Mouse (Mus musculus) left cerebral cortex, adult 18-20 months (tissue): Measurements from ENCODE around the gene Ssbp2. TPM values are rescaled to one million over a fixed set of nuclear protein-coding genes. Genes with fewer than 3 reads are reported as not detected.

Experiments
- DNase-seq, 2 experiments: peaks; one replicate each; pipeline ENCODE4 v3.0.0; 2021 to 2022; ENCODE audit warnings: low spot score in 2 of 2, mixed read lengths in 1 of 2
- long read RNA-seq, 2 experiments: library from polyadenylated mRNA; stranded (forward); transcript quantifications; one replicate each; pipeline ENCODE4 v2.0.0; 2021
- total RNA-seq, 2 experiments: library from RNA; stranded (reverse); gene quantifications; 2 replicates each; pipeline ENCODE4 v1.2.3; 2021

Gene Ssbp2
- total RNA-seq = 100 to 1,000 TPM; 147 to 148 TPM
- long read RNA-seq, experiment 1, transcript Ssbp2-202 (16 exons, 1,633 nt) = minor isoform, 17 of 104 reads
- long read RNA-seq, experiment 1, transcript Ssbp2-201 (17 exons, 3,957 nt) = major isoform, 22 of 104 reads
- long read RNA-seq, experiment 1, partial matches to known transcripts = 5 of 104 reads
- long read RNA-seq, experiment 1, other reads (novel, unspliced or antisense) = 55 of 104 reads
- long read RNA-seq, experiment 2, transcript Ssbp2-201 (17 exons, 3,957 nt) = major isoform, 17 of 72 reads
- long read RNA-seq, experiment 2, transcript Ssbp2-202 (16 exons, 1,633 nt) = minor isoform, 5 of 72 reads
- long read RNA-seq, experiment 2, partial matches to known transcripts = 7 of 72 reads
- long read RNA-seq, experiment 2, other reads (novel, unspliced or antisense) = 43 of 72 reads

DNA sequence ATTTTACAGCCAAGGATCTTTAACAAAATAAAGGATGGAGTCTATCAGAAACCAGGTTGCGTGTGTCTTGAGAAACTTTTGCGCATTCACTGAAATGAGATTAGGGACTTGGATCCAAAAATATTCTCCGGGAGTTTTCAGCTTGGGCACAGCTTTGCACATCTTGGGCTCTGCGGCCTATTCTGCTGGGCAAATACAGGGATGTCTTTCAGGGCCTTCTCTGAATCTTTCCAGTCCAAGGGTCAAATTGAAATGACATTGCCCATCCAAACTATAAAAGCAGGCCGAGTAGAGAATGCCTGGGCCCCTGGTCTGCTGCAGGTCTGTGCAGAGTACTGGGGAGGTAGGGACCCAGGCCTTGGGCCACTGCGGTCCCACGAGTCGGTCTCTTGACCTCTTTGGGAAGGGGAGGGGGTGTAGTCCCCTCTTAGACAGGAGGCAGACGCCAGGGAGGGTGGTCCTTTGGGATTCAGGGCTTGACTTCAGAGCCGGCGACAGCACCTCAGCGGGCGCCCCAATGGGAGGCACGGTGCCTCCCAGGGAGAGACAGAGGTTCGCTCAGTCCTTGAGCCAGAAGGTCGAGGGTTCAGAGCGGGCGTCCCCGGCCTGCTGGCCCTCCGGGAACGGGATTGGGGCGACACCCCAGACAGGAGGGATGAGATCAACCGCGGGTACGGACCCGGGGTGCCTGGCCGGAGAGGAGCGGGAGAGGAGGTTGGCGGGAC, at the start of gene Ssbp2:
Gene Ssbp2 (plus strand): TSS at position 388 of the 725 bp plus-strand sequence.
- no peak for DNase-seq

GRCm38 (mm10) chr13:91413752-91414503, 46.2 kb upstream of the Ssbp2 start:
- no peak for DNase-seq

DNA sequence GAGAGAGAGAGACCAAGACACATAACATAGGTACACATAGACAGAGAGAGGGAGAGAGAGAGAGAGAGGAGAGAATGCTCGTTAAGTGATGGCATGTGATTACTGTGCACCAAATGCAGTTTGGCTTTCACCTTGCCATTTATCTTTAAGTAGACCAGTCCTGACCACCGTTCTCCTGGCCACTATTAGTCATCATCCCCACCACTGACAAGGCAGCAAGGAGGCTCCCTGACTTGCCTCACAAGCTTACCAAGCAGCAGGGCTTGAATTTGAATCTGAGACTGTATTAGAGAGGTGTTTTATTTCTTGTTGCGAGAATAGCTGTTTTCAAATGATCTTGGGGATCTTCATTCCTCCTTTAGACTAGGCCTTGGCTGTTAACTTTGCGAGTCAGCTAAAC, 44.2 kb upstream of the Ssbp2 start:
- DNase-seq = no peak

DNA sequence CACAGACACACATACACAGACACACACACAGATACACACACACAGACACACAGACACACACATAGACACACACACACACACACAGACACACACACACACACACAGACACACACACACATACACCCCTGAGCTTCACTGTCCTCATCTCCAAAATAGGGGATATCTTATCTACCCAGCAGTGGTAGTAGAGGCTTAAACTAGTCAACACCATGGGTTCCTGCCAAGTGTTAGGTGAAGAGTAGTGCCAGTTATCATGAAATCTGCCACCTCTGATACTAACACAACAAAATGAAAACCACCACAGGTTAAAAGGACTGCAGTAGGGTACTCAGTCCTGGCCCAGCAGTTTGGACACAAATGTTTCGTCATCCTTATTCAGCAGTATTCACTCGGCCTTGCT, 43.4 kb upstream of the Ssbp2 start:
- no peak for DNase-seq

DNA sequence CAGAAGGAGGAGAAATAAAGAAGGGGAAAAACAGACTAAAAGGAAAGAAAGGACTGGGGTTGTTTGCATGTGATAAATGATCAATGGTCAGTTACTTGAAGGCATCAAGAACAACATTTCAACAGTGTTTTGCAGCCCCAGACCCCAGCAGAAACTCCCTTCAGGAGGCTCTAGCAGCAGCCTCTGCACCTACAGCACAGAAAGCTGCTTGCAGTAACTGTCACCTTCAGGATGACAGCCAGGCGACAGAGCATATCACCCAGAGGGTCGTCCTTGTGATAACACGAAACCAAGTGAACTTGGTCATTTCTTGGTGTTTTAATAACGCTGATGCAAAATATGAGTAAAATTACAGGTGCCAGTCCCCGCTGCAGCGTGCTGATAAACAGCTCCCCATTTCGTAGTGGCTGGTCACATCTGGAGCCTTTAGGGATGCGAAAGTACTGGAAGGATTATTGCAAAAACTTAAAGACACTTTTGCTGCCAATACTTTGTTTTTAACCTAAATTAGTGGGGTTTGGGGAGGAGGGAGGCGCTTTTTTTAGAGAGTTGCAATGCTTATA, 38.6 kb upstream of the Ssbp2 start:
- peak; percentile 17 to 25 for DNase-seq

GRCm38 (mm10) chr13:91430867-91431266, 29.2 kb upstream of the Ssbp2 start:
- DNase-seq = no peak

- peak in 1 of 2 experiments; percentile 31 for DNase-seq
Observed at GRCm38 (mm10) chr13:91431392-91432355, 28.4 kb upstream of the Ssbp2 start.

DNA sequence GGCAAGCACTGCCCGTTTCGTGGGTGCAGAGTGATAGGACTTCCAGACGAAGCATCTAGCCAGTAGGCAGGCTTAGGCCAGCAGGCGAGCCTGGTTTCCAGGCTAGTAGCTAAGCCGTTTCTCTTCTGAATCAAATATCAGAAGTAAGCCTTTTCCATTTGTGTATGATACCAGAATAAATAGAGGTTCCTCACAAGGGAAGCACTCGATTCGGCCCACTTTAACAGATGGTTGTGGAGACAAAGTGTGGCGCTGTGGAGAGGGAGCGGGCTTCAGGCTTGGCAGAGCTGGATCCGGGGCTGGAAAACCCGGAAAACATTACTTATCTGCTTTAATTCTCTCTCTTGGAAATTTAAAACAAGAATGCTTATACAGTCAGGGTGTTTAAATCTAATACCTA, 27.1 kb upstream of the Ssbp2 start:
- peak; percentile 38 to 49 for DNase-seq

DNA sequence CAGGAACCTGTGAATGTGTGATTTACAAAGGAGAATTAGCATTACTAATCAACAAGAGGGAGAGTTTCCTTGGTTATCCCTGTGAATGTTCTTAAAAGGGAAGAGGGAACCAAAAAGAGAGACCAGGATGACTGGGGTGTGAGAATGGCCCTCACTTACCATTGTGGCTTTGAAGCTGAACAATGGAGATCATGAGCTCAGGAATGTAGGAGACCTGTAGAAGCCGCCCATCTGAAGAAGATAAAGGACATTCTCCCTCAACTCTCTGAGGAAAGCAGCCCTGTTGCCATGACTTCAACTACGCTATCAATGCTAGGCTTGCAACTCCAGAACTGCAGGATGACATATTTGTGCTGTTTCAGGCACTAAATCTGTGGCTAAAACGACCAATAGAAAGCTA, 22.2 kb upstream of the Ssbp2 start:
- no peak for DNase-seq

DNA sequence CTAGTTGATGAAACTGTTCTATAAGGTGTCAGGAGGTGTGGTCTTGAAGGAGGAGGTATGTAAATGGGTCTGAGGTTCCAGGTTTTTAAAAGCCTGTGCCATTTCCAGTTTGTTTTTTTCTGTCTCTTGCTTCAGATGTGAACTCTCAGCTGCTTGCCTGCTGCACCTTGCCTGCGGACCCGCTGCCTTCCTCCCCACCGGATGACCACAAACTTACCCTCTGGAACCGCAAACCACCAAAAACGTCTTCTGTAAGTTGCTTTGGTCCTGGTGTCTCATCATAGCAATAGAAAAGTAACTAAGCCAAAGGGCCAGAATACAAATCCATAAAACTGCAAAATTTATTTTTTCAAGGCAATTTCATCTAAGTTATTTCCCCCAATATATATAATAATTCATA, 18.6 kb upstream of the Ssbp2 start:
- DNase-seq = no peak

DNA sequence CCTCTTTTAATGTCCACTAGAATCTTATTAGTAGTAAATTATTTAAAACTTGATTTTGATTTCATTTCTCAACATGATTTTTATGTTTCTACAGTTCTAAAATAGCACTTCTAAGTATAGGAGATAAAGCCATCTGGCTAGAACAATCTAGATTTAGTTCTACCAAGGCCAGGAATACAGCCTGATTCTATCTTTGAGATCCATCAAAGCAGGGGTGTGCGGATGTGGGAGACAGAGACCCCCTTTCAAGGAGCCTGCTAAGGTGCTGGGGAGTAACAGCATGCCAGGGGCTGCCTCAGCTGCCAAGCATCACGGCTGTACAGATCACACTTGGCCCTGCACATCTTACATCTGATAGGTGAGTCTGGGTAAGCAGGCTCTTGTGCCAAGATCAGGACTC, 13.4 kb upstream of the Ssbp2 start:
- peak in 1 of 2 experiments; percentile 11 for DNase-seq

DNA sequence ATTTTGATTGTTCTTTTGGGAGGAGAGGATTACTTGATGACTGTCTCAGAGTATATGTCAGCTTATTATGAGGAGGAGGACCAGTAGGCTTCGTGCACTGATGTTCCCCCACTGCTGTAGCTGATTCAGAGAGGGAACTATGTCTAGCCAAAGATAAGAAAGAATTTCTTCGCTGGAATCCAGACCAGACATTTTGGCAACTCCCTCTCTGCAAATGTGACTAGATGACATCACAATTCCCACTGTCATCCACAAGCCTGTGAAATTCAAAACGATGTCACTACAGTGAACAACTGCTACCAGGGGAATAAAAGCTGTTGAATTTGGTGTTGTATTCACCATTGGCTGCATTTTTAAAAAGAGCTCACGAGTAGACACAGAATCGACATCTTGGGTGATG, 11.1 kb upstream of the Ssbp2 start:
- no peak for DNase-seq

DNA sequence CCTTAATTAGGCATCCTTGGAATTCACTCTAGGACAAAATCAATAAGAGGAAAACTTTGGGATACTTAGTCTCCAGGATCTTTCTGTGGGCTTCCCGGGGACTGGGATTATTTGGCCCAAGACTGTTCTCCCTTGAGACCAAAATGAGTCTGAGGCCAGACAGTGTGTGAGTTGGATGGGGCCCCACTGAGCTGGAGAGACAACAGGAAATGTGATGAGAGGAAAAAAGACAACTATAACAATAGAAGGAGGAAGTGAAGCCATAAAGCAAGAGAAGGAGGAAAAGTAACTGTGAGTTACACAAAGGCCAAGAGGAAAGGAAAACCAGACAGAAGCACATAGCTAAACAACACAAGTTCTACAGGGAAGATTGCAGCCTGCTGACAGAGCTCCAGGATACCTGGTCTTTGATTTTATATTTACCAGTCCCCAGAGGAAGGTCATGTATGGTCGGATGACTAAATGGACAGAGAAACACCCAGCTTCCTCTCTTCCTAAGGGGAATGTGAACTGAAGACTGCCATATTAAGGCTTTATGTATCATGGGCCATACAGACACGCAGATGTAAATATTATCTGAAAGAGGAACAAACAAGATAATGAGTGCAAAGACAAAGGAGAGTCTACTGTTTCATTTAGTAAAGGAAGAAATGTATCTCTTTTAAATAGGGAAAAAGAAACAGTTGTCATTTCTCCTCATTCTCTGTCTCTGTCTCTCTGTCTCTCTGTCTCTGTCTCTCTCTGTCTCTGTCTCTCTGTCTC, 8.5 kb upstream of the Ssbp2 start:
- no peak for DNase-seq

DNA sequence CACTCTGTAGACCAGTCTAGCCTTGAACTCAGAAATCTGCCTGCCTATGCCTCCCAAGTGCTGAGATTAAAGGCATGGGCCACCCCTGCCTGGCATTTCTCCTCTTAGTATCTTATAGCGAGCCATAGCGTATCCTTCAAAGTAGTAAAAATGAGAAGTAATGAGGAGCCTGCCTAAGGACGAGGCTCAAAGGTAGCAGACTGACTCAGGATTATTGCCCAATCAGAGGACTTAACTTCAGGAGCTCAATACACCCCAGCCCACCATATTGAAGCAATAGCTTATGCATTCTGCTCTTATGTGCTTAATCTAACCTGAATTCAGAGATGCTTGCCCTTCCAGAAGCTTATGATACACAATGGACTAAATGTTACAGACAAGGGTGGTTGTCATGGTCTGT, 7.8 kb upstream of the Ssbp2 start:
- no peak for DNase-seq

- no peak for DNase-seq
Observed at GRCm38 (mm10) chr13:91453236-91453635, 6.8 kb upstream of the Ssbp2 start.

DNA sequence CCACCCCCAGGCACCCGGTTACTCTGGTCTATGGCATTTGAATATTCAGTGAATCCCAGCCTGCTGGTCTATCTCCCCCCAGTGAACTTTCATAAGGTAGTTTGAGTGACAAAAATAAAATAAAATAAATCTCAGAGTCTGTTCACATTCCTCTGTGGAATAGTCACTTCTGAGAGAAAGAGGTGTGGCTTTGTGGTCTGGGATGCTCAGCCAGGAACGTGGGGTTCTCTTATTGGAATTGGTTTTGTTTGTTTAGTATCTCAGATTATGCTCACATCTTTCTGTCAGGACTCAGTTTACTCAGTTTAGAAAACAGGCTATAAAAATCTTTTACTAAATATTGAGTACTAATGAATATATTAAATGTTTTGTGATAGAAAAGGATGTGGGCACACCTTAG, 4.0 kb upstream of the Ssbp2 start:
- no peak for DNase-seq

DNA sequence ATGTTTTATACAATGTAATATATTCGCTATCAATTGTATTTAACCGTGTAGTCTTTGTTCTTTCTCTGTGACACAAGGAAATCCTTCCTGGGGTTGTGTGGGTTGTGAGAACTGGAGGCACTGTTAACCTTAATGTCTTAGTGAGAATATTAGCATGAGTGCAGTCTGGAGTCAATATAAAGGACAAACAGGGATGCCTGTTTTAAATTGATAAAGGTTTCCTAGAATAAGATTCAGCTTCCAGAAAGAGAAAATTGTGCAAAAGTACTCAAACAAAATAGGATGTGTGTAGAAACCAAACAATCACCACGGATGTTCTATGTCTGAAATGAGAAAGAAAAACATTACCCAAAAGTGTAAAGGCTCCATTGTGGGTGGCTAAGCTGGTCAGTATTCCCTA, 3.3 kb upstream of the Ssbp2 start:
- DNase-seq = no peak

- DNase-seq = no peak
Observed at GRCm38 (mm10) chr13:91457974-91458373, 2.1 kb upstream of the Ssbp2 start.

DNA sequence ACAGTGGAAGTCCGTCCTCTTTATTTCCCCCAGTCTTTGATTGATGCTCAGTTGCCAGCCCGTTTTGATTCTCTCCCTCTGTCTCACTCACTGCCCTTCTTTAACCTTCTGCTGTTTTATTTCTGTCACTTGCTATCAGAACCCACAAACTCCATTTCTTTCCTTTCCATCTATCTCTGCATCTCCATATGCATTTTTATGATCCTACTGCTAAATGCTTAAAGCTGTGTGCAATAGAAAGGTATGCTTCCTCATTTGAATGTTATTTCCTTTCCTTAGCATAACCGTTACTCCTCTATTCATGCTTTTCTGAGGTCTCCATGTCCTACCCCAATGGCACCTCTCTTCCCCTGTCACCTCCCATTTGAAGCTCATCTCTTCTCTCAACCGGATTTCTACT, 594 bp upstream of the Ssbp2 start:
- DNase-seq = no peak
